Mouse (Mus musculus) right cerebral cortex, adult 18-20 months (tissue): ENCODE measurements around the gene Cit.
"Not testable (repeated sequence)": the region's sequence is repeated elsewhere in the genome, so short reads cannot be mapped to it uniquely, and the experiment has no call there.

Source experiments
- DNase-seq: peaks from one replicate; pipeline ENCODE4 v3.0.0; 2022; ENCODE audit warnings: mixed read lengths

Gene Cit

DNA sequence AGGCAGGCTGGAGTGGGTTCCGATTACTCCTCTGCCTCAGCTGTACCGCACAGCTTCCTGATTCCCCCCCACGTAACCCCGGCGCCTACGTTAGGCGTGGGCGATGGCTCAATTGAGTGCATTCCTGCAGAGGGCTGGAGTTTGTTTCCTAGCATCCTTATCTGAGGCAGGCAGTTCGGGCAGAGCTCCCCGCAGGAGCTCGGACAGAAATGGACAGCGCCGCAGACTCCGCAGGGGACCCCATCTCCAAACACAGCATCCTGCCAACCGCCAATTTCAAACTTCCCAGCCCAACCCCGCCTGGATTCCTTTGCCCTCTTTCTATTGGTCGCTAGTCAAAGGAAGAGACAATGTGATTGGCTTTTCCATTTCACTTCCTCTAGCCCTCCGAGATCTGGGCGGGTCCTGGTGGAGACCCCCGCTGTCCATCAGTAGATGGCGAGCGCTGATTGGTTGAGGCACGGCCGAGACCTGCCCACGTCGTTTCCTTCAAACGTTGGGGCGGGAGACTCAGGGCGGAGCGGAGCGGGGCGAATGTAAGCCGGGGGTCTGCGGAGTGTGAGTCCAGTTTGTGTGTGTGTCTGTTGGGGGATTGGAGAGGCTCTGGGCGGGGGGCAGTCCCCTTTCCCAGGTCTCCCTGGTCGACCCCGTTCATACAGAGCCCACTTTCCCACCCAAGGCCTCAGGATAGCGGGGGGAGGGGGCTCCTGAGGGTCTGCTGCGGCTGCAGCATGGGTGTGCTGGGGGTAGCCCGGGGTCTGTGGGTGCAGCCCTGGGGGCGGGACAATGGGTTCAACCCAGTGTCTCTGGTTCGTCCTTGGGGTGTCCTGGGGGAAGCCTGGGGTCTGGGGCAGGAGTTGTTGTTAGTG, at the start of gene Cit:
Cit (plus strand) TSS at position 513 of the 869 bp plus-strand sequence.
- DNase-seq: peak; percentile 92

DNA sequence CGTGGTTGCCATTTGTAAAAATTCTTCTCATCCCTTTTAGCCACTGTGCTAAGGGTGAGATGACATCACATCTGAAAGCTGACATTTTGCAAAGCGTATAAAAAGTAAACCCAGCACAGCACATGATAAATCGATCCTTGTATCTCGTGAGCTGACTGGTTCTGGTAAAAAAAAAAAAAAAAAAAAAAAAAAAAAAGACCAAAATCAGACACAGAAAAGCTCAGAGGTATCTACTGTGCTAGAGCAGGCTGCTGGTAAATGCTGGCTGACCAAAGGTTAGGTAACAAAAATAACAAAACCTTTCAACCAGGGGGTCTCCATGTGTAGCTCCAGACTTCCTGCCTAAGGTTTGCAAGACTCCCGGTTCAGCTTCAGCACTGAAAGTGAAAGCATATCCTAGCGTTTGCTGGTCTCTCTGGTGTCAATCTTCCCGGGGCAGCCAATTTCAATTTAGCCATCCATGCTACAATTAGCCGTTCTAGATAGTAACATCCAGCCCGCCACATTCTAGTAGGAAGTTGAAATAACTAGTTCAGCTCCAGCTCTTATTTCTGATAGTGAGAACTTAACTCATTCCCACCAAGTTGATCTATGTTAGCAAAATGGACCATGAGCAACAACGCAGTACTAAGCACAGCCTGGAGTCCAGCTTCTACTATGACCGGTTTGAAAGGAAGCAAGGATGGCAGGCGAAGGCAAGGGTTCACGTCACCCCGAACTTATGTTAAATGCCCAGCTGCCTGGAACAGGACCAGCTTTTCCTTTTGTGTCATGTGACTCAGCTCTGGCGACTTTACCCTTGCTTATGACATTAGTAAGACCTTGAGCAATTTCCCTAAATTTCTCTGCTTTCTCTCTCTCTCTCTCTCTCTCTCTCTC, 45.8 kb upstream of the Cit start:
- no peak for DNase-seq

DNA sequence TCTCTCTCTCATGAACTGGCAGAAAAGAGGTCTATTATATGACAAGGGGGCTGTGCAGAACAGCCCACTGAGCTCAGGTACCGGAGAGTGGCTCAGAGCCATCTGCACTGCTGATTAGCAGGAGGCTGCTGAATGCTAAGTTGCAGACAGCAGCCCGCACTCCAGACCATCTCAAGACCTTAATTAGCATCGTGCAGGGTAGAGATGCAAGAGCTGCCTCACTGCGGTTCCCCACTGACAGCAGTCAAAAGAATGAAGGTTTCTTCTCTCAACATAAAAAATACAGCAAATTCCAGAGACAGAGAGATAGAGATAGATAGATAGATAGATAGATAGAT, 45.2 kb upstream of the Cit start:
- DNase-seq: no peak

DNA sequence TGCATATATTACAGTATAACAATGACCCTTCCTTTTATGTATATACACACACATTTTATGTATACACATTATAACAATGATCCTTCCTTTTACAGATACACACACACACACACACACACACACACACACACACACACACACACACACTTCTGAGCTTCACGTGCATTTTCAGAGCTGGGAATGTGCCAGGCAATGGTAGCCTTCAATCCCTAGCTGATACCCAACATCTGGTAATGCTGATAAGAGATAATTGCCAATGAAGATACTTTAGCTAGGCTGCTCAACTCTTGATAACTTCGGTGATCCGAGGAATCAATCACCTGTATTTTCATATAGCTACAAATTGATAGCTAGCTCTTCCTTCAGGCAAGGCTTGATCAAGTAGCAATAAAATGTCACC, 32.8 kb upstream of the Cit start:
- no peak for DNase-seq

DNA sequence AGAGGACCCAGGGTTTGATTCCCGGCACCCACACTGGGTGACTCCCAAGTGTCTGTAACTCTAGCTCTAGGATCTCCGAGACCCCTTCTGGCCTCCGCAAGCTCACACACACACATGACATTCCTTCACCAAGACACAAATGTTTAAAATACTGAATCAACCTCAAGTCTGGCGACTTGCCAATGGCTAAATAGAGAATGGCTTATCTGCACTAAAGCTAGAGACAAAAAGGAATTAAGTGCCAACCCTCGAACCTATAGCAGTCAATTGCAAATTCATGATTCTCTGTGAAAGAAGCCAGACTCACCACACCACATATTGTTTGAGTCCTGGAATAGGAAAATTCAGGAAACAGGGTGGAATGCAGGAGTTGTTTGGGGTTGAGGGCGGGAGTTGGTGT, 28.1 kb upstream of the Cit start:
- no peak for DNase-seq

DNA sequence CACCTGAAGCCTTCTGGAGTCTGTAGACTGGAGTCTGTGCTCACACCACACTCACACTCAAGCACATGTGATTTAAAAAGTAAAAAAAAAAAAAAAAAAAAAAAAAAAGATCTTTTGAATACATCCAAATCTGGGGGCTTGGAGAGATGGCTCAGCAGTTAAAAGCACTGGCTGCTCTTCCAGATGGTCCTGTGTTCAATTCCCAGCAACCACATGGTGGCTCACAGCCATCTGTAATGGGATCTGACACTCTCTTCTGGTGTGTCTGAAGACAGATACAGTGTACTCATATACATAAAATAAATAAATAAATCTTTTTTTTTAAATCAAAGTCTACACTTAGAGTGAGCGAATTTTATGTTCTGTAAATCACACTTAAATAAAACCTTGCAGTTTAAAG, 27.4 kb upstream of the Cit start:
- not testable (repeated sequence) for DNase-seq

DNA sequence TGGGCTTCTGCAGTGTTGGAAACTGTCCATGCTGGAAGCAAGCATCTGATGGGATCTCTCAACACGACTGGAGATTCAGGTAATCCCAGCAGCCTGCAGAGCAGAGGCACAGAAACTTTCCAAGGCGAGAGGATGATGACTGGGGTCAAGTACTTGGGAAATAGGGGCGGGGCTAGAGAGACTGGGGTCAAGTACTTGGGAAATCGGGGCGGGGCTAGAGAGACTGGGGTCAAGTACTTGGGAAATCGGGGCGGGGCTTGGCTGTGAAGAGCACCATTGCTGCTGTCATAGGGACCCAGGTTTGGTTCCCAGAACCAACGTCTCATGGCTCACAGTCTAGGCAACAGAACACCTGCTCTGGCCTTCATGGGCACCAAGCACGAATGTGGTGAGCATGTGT, 25.1 kb upstream of the Cit start:
- DNase-seq: no peak

DNA sequence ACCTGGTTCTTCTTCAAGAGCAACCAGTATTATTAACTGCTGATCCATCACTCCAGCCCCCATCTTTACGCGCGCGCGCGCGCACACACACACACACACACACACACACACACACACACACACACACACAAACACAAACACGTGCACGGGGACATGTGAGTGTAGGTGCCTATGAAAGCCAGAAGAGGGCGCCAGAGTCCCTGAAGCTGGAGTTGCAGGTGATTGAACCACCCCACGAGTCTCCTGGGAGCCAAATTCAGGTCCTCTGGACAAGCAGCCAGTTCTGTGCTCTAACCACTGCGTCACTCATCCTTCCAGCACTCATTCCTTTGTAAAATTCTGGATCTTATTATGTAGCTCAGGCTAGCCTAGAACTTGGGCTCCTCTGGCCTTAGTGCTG, 23.9 kb upstream of the Cit start:
- DNase-seq: no peak

DNA sequence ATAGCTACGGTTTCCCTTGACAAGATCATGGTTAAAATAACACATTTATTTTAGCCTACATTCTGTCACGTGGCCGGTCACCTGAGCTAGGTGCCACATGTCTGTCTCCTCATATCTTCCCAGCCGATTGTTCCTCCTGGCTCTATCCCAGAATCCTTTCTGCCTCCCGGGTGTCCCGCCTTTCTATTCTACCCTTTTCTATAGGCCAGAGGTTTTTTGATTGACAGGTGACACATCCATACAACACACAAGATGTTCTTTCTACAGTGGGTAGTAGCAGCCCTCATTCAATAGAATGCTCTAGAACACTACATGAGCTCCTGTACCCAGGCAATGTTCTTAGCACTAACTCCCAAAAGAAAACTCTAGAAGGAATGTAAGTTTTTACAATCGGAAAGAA, 23.2 kb upstream of the Cit start:
- DNase-seq: no peak

DNA sequence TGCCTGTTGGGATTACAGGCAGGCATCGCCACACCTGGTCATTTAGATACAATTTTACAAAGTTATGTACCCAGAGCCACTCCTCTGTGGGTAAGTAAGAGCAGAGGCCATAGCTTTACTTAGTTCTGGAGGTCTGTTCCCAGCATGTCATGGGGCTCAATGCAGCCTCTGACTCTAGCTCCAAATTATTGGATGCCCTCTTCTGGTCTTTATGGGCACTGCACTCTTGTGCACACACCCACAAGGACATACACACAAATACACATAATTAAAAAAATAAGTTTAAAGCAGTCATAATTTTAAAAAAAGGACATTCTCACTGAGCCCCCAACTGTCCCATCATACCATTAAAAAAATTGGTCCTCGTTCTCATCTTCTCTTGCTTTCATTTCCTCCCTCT, 12.3 kb upstream of the Cit start:
- no peak for DNase-seq

DNA sequence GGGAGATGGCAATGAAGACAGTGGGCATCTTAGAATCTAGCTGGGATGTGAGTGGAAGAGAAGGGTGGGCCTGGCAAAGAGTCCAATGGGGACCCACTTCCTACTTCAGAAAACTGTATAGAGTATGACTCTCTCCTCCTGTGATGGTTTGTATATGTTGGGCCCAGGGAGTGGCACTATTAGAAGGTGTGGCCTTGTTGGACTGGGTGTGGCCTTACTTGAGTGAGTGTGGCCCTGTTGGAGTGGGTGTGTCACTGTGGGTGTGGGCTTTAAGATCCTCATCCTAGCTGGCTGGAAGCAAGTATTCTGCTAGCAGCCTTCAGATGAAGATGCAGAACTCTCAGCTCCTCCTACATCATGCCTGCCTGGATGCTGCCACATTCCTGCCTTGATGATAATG, 11.3 kb upstream of the Cit start:
- not testable (repeated sequence) for DNase-seq

DNA sequence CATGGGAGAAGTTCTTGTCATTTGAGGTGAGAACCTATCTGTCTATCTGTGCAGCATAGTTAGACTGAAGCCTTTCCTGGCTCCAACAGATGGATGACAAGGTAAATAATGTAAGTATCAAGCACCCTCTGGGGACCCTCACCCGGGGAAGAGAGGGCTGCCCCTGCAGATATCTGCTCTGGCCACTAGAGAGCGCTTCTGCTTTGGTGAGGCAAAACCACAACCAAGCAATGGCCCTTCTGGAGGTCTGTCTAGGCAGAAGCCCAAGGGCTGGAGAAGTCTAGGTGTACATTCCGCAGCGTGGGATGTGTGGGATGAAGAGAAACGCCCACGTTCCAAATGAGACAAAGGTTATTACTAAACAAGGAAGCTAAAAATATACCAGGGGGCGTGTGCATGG, 9.8 kb upstream of the Cit start:
- DNase-seq: no peak

DNA sequence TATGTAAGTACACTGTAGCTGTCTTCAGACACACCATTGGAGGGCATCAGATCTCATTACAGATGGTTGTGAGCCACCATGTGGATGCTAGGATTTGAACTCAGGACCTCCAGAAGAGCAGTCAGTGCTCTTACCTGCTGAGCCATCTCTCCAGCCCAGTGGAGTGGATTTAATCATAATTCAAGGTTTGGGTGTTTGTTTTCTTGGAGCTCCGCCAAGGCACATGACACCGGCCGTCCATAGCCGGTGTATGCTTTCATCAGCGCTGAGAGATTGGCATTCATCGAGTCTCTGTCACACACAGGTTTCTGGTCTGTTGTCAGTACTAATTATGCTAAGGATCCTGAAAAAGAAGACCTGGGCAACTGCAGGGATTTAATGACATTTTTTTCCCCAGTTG, 7.0 kb upstream of the Cit start:
- no peak for DNase-seq

DNA sequence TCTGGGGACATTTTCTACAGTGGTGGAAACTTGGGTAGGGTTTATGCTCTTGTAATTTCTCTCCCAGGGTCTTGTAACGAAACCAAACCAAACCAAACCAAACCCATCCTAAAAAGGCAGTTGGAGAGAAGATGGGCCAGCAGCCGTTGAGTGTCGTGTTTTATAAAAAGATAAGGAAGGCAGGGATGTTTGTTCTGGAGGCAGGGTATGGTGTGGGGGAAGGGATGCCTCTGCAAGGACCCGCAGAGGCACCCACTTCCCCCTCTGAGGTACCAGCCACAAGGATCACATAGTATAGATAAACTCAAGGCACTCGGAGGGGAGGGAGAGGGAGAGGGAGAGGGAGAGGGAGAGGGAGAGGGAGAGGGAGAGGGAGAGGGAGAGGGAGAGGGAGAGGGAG, 4.6 kb upstream of the Cit start:
- DNase-seq: no peak

DNA sequence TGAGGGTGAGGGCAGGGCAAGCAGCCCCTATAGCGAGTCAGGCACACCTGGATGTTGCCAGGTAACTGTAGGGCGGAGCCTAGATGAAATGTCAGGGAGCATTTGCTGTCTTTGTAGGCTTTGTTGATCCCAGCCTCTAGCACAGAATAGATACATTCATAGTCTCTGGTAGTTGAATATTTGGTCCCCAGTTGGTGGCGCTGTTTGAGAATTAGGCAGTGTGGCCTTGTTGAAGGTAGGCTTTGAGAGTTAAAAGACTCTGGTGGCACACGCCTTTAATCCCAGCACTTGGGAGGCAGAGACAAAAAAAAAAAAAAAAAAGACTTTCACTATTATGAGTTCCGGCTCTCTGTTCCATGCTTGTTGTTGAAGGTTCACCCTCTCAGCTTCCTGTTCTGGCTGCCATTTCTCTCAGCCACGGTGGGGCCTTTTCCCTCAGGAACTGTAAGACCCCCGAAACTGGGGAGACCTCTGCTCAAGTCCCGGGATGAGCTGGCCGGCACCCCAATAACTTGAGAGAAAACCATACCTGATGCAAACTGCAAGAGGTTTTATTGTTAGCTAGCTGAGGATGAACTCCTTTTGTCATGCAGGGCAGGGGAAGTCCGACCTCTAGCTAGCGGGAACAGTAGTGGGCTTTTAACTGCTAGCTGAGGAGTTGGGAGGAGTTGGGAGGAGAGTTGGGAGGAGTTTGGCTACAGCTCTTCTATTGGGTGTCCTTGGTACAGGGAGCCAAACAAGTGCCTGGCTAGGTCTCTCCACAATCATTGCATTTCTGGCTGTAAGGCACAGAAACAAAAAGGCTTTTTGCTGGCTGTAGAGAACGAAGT, 3.9 kb upstream of the Cit start:
- DNase-seq: no peak

DNA sequence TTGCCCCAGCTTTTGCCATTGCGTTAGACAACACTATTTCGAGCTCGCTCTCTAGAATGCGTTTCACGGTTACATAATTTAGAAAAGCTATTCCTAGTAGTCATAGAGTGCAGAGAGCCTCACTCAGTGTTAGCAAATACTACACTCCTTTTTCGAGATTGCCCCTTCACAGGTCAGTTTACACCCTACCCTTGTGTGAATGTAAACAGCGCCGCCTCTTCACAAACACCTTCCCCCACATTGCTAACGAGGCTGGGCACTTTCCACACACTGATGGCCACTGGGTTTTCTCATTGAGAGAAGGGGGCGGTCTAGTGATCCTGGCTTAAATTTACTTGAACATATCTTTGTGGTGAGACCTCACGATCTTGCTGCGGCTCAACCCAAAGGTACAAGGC, 711 bp upstream of the Cit start:
- DNase-seq: no peak

DNA sequence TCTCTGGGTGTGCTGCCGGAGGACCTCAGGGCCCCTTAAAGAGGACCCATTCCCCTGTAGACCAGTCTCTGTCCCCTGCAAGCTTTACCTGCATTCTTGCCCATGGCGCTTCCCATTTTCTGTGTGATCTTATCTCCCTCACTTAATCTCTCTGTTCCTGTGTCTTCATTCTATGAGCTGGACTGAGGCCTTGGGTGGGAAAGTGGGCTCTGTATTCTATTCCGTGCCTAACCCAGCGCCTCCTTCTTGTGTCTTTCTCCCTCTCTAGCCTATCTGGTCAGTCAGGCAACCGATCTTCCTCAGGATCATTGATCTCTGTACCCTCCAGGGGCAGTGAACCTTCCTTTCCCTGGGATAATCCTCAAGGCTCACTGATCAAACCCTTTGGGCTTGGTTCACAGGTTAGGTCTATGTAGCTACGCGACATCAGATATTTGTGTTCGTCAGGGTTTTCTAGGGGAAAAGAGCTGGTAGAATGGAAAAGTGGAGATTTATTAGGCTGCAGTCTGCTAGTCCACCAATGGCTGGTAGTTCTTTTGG, 627 bp downstream of the Cit start:
- DNase-seq: no peak

DNA sequence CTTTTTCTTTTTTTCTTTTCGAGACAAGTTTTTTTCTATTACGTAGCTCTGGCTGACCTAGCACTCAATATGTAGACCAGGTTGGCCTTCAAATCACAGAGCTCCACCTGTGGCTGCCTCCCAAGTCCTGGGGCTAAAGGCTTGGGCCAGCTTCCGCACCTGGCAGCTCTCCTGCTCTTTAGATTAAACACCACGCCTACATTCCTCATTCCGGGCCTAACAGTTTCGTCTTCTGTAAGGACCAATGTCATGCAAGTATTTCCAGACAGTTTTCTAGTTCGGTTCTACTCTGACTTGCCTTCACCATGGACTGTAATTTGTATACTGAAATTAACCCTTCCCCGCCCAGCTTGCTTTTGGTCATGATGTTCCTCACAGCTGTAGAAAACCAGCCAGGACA, 2.1 kb downstream of the Cit start:
- no peak for DNase-seq

DNA sequence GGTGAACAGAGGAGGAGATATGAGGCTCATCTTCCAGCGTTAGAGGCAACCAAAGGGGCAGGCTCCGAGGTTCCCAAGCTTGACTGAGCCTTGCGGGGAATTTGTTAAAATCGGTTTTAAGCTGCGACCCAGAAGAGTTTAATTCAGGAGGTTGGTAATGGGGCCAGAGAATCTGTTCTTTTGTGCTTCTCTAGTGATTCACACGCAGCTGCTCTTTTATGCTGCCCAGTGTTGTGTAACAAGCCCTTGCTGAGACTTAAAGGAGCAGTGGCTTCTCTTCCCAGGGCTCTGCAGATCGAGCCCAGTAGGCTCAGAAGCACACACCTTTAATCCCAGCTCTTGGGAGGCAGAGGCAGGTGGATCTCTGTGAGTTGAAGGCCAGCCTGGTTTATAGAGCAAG, 3.4 kb downstream of the Cit start:
- peak; percentile 40 for DNase-seq

DNA sequence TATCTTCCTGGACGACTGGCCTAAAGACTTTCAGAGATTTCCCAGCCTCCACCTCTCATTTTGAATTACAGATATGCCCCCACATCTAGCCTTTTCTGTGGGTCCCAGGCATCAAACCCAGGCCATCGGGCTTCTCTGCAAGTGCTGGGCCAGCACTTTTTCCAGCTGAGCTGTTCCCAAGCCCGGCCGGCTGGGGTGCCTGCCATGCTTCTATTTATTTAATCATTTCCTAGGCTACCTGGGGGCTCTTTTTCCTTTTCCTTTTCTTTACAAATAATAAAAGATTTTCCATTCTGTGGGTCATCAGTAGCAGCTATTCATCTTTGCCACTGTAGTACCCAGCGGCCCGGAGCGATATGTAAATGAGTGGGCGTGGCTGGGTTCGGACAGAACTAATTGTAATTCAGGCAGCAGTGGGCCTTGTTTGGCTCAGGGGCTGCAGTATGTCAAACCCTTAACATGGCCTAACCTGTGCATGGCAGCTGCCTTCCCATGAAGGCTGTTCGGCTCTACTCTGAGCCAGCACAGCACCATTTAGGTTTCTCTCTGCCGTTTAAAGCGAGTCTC, 4.3 kb downstream of the Cit start:
- no peak for DNase-seq

DNA sequence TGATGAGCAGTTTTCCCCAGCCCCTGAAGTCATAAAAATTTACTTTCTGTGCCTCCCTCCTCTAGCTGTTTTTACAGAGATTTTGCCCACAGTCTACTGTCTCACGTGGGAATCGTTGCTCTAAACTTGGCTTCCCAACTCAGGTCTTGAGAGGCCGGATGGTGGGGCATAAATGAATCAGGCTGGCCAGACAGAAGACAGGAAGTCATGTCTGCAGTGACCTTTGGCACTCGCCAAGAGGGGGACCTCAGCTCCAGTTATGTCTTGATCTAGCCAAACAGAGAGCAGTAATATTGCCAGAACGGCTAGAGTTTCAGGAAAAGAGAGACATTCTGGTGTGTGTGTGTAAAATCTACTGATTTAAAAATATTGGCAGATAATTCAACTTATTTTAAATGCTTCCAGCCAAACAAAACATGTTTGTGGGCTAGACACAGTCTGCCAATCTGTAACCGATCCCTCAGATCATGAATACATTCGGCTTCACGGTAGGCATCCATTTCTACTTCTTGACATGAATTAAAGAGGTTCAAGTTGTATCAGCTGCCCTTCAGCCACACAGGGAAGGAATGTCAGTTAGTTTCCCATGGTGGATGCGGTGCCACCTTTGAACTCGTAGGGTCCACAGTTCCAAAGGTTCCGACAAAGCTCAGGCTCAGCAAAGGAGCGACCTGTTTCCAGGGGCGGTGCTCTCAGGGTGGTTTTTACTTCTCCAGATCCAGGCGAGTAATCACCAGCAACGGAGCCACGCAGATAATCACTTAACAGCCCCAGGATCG, 5.4 kb downstream of the Cit start:
- DNase-seq: no peak

DNA sequence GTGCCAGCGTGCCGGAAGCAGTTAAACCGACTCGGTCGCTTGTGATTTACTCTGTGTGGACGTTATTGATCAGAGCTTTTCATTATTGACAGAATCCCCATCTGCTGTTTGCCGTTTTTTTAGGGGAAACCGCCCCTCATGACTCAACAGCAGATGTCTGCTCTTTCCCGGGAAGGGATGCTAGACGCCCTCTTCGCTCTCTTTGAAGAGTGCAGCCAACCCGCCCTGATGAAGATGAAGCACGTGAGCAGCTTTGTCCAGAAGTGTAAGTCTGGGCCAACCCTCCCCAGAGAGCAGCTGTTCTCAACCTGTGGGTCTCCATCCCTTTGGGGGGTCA, 5.9 kb downstream of the Cit start:
- no peak for DNase-seq
